Mouse (Mus musculus) neural tube, embryonic 15.5 days (tissue): Measurements from ENCODE around the gene Pvr. TPM values are rescaled to one million over a fixed set of nuclear protein-coding genes. Genes with fewer than 3 reads are reported as not detected.

Experiments used
- ATAC-seq: fragments of 200-750 bp; cut with Nextera tagmentation; 2 replicates; pipeline ENCODE4 v1.8.0; 2017; ENCODE audit warnings: mild to moderate bottlenecking, moderate TSS enrichment, moderate library complexity; ENCODE audit not compliant: low FRiP score
- H3K27ac ChIP-seq: fragments of 300-500 bp; sonication (generic); replicated peaks from 2 replicates; pipeline ENCODE4 v1.5.1; 2015; ENCODE audit warnings: mild to moderate bottlenecking, inconsistent platforms
- H3K27me3 ChIP-seq: fragments of 300-500 bp; sonication (generic); replicated peaks from 2 replicates; pipeline ENCODE4 v1.6.1; 2015; ENCODE audit warnings: inconsistent platforms
- H3K36me3 ChIP-seq: fragments of 300-500 bp; sonication (generic); 2 replicates; pipeline ENCODE4 v1.6.1; 2015; ENCODE audit warnings: inconsistent platforms
- H3K4me1 ChIP-seq: fragments of 300-500 bp; sonication (generic); 2 replicates; pipeline ENCODE4 v1.6.1; 2015; ENCODE audit warnings: inconsistent platforms
- H3K4me2 ChIP-seq: fragments of 300-500 bp; sonication (generic); 2 replicates; pipeline ENCODE4 v1.6.1; 2015; ENCODE audit warnings: inconsistent platforms, mild to moderate bottlenecking, moderate library complexity
- H3K4me3 ChIP-seq: fragments of 300-500 bp; sonication (generic); replicated peaks from 2 replicates; pipeline ENCODE4 v1.5.1; 2015; ENCODE audit warnings: mild to moderate bottlenecking, inconsistent platforms
- H3K9ac ChIP-seq: fragments of 300-500 bp; sonication (generic); replicated peaks from 2 replicates; pipeline ENCODE4 v1.6.1; 2015; ENCODE audit warnings: mild to moderate bottlenecking, inconsistent platforms
- H3K9me3 ChIP-seq: fragments of 300-500 bp; sonication (generic); replicated peaks from 2 replicates; pipeline ENCODE4 v1.6.1; 2016; ENCODE audit warnings: inconsistent platforms
- WGBS: fragments of 180-500 bp; shearing (Covaris S2); methylation state at CpG from one replicate; pipeline ENCODE4 v1.1.7; 2015; ENCODE audit warnings: mixed read lengths; 5-methylcytosine and 5-hydroxymethylcytosine counted together
- polyA plus RNA-seq: library from polyadenylated mRNA; unstranded; fragments of >200 nt; fragmentation: Nextera tagmentation; extraction: Ambion mirVana; gene quantifications from 2 replicates; pipeline ENCODE4 v1.2.1, GENCODE M21; 2015

Gene Pvr
- polyA plus RNA-seq: 12.0 and 12.5 TPM in 2 replicates

GRCm38 (mm10) chr7:19920506-19921261 lies at the start of gene Pvr:
Pvr (minus strand) TSS chr7:19921160.
- Histone ChIP-seq H3K4me3 (peak within 1 kb of the TSS; percentile 77), H3K4me1 (peaks cover 18% of the 10 kb centered on the region), H3K36me3 (peaks cover 13% of the 10 kb centered on the region), H3K27me3 (no peaks in the 10 kb centered on the region), H3K9me3 (no peaks in the 10 kb centered on the region), H3K27ac (peak within 1 kb of the TSS; percentile 91), H3K9ac (peak within 1 kb of the TSS; percentile 91), H3K4me2 (peak within 1 kb of the TSS; percentile 69)
- WGBS: under 1% methylated on average over 58 of the region's 60 CpGs
- ATAC-seq: peak; percentile 89

- H3K36me3 ChIP-seq: no peaks in the 10 kb centered on the region
- H3K4me3 ChIP-seq: no peak overlapping the region
- no peak overlapping the region for H3K27ac ChIP-seq
- H3K9ac ChIP-seq: no peak overlapping the region
- H3K9me3 ChIP-seq: no peaks in the 10 kb centered on the region; the same call in 1 of the 2 replicates
- ATAC-seq: no peak
- 95% methylated on average over 8 of the region's 8 CpGs for WGBS
- no peaks in the 10 kb centered on the region for H3K27me3 ChIP-seq
- H3K4me2 ChIP-seq: no peak overlapping the region
- no peaks in the 10 kb centered on the region for H3K4me1 ChIP-seq
Measured at GRCm38 (mm10) chr7:19970196-19970595, 49.2 kb upstream of the Pvr start.

GRCm38 (mm10) chr7:19969541-19970090 lies 48.7 kb upstream of the Pvr start:
- Histone ChIP-seq H3K4me2 (no peak overlapping the region), H3K27me3 (no peaks in the 10 kb centered on the region), H3K27ac (no peak overlapping the region), H3K36me3 (no peaks in the 10 kb centered on the region), H3K9me3 (no peaks in the 10 kb centered on the region; the same call in 1 of the 2 replicates), H3K4me3 (no peak overlapping the region), H3K4me1 (no peaks in the 10 kb centered on the region), H3K9ac (no peak overlapping the region)
- ATAC-seq: no peak
- WGBS: 98% methylated on average over 4 of the region's 4 CpGs

- Histone ChIP-seq H3K27ac (no peak overlapping the region), H3K27me3 (no peaks in the 10 kb centered on the region), H3K36me3 (no peaks in the 10 kb centered on the region), H3K9ac (no peak overlapping the region), H3K9me3 (no peaks in the 10 kb centered on the region; the same call in 1 of the 2 replicates), H3K4me3 (no peak overlapping the region), H3K4me1 (no peaks in the 10 kb centered on the region), H3K4me2 (no peak overlapping the region)
- 76% methylated on average over 3 of the region's 3 CpGs for WGBS
- no peak for ATAC-seq
Measured at GRCm38 (mm10) chr7:19969106-19969505, 48.1 kb upstream of the Pvr start.

GRCm38 (mm10) chr7:19964985-19965579 lies 44.1 kb upstream of the Pvr start, which contains the start of gene Ceacam20:
Ceacam20 (plus strand) TSS chr7:19965412.
- Histone ChIP-seq H3K4me2 (no peak within 1 kb of the TSS), H3K36me3 (no peaks in the 10 kb centered on the region), H3K27ac (no peak within 1 kb of the TSS), H3K9me3 (no peaks in the 10 kb centered on the region; the same call in 1 of the 2 replicates), H3K9ac (no peak within 1 kb of the TSS), H3K4me3 (no peak within 1 kb of the TSS), H3K27me3 (no peaks in the 10 kb centered on the region), H3K4me1 (no peaks in the 10 kb centered on the region)
- 82% methylated on average over 7 of the region's 7 CpGs for whole genome bisulfite sequencing
- ATAC-seq: no peak

GRCm38 (mm10) chr7:19962423-19962822 lies 41.5 kb upstream of the Pvr start:
- Histone ChIP-seq H3K27ac (no peak overlapping the region), H3K9ac (no peak overlapping the region), H3K36me3 (no peaks in the 10 kb centered on the region), H3K9me3 (no peaks in the 10 kb centered on the region), H3K27me3 (no peaks in the 10 kb centered on the region), H3K4me1 (no peaks in the 10 kb centered on the region), H3K4me3 (no peak overlapping the region), H3K4me2 (no peak overlapping the region)
- ATAC-seq: no peak
- 84% methylated on average over 1 of the region's 1 CpGs for WGBS

- H3K4me2 ChIP-seq: 0 out of 2 replicates have a peak overlapping the region, but pooled peaks have one; percentile 17
- H3K9ac ChIP-seq: no peak overlapping the region
- peak; percentile 31; the same call in 1 of the 2 replicates for ATAC-seq
- H3K27ac ChIP-seq: no peak overlapping the region
- H3K36me3 ChIP-seq: no peaks in the 10 kb centered on the region
- H3K9me3 ChIP-seq: no peaks in the 10 kb centered on the region
- no peaks in the 10 kb centered on the region for H3K4me1 ChIP-seq
- no peaks in the 10 kb centered on the region for H3K27me3 ChIP-seq
- no peak overlapping the region for H3K4me3 ChIP-seq
- 2% methylated on average over 7 of the region's 7 CpGs for WGBS
Measured at GRCm38 (mm10) chr7:19956341-19956781, 35.4 kb upstream of the Pvr start.

- Histone ChIP-seq H3K4me2 (no peak overlapping the region), H3K36me3 (no peaks in the 10 kb centered on the region), H3K9ac (no peak overlapping the region), H3K4me3 (no peak overlapping the region), H3K27ac (no peak overlapping the region), H3K9me3 (no peaks in the 10 kb centered on the region), H3K27me3 (no peaks in the 10 kb centered on the region), H3K4me1 (no peaks in the 10 kb centered on the region)
- no peak for ATAC-seq
- WGBS: 93% methylated on average over 4 of the region's 4 CpGs
Measured at GRCm38 (mm10) chr7:19955861-19956260, 34.9 kb upstream of the Pvr start.

GRCm38 (mm10) chr7:19953054-19953453 lies 32.1 kb upstream of the Pvr start:
- Histone ChIP-seq H3K27me3 (no peaks in the 10 kb centered on the region), H3K4me2 (no peak overlapping the region), H3K9ac (no peak overlapping the region), H3K4me3 (no peak overlapping the region), H3K9me3 (no peaks in the 10 kb centered on the region), H3K27ac (no peak overlapping the region), H3K36me3 (no peaks in the 10 kb centered on the region), H3K4me1 (no peaks in the 10 kb centered on the region)
- no peak for ATAC-seq
- WGBS: 44% methylated on average over 9 of the region's 9 CpGs

- Histone ChIP-seq H3K27ac (no peak overlapping the region), H3K9ac (no peak overlapping the region), H3K4me3 (no peak overlapping the region), H3K9me3 (no peaks in the 10 kb centered on the region), H3K27me3 (no peaks in the 10 kb centered on the region), H3K4me2 (no peak overlapping the region), H3K36me3 (no peaks in the 10 kb centered on the region), H3K4me1 (no peaks in the 10 kb centered on the region)
- WGBS: 50% methylated on average over 10 of the region's 10 CpGs
- no peak for ATAC-seq
Measured at GRCm38 (mm10) chr7:19952320-19952986, 31.5 kb upstream of the Pvr start.

GRCm38 (mm10) chr7:19950589-19950988 lies 29.6 kb upstream of the Pvr start, which contains the start of gene Igsf23:
Igsf23 (minus strand) TSS chr7:19950756.
- Histone ChIP-seq H3K4me2 (no peak within 1 kb of the TSS), H3K27me3 (no peaks in the 10 kb centered on the region), H3K9ac (no peak within 1 kb of the TSS), H3K4me1 (no peaks in the 10 kb centered on the region), H3K4me3 (no peak within 1 kb of the TSS), H3K27ac (no peak within 1 kb of the TSS), H3K9me3 (no peaks in the 10 kb centered on the region), H3K36me3 (no peaks in the 10 kb centered on the region)
- ATAC-seq: no peak
- WGBS: 64% methylated on average over 9 of the region's 9 CpGs
